Mouse (Mus musculus) B cell, adult (primary cell): ENCODE results near the gene Zc3h12d. TPM values are rescaled to one million over a fixed set of nuclear protein-coding genes. Genes with fewer than 3 reads are reported as not detected.

Source experiments
- total RNA-seq: library from RNA; stranded (reverse); gene quantifications from 4 replicates; pipeline ENCODE4 v1.2.4, GENCODE M21; 2023; ENCODE audit not compliant: inconsistent age

Zc3h12d gene
- total RNA-seq = 43.6 to 48.3 TPM (median 45.4 TPM) in 4 replicates

DNA sequence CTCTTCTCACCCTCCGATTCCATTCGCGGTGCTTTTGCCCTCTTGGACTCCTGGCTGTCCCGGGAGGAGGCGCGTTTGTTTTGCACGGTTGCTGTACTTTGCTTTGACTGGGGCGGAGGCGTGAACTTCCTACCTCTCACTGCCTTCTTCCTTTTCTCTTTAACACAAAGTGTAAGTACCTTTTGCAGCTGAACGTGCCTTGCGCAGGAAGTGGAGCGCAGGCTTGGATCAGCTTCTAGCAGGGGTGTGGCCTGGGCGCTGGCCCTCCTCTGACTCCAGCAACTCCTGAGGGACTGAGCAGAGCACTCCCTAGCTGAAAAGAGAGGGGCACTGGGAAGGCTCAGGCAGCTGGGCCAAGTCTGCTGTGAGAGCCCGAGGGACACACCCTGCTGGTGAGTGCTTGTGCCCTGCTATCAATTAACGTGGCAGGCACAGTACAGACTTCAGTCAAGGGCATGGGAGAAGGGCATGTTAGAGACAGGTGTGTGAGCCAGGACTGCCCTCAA, at the start of gene Zc3h12d:
Zc3h12d (plus strand) TSS at position 300 of the 506 bp plus-strand sequence.

GRCm38 (mm10) chr10:7792751-7793385, 39.4 kb upstream of the Zc3h12d start, which contains the start of the genes Ginm1 and Ppil4:
Ginm1 (minus strand) TSS chr10:7792824.
Ppil4 (plus strand) TSS chr10:7792891.

Other genes starting within 250 kb of the Zc3h12d start
- gene Lrp11, start 242.7 kb upstream of the Zc3h12d start, total RNA-seq = 0.36 to 1.9 TPM (median 0.83 TPM) in 4 replicates
- gene Nup43, start 165.0 kb upstream of the Zc3h12d start, total RNA-seq = 8.3 to 12.9 TPM (median 10.4 TPM) in 4 replicates
- gene Pcmt1, start 151.3 kb upstream of the Zc3h12d start, total RNA-seq = 56.6 to 64.8 TPM (median 60.7 TPM) in 4 replicates
- gene Lats1, start 151.3 kb upstream of the Zc3h12d start, total RNA-seq = 39.3 to 43.4 TPM (median 42.1 TPM) in 4 replicates
- gene Katna1, start 106.5 kb upstream of the Zc3h12d start, total RNA-seq = 38.2 to 46.8 TPM (median 41.2 TPM) in 4 replicates
- 37.5 to 47.9 TPM (median 43.9 TPM) in 4 replicates for gene Ginm1, start 39.6 kb upstream of the Zc3h12d start, total RNA-seq
- 63.1 to 78.2 TPM (median 75.9 TPM) in 4 replicates for gene Ppil4, start 39.6 kb upstream of the Zc3h12d start, total RNA-seq
- gene Tab2, start 123.8 kb downstream of the Zc3h12d start, total RNA-seq = 89.7 to 114 TPM (median 112 TPM) in 4 replicates